Mouse (Mus musculus): ENCODE measurements around the gene Whamm. TPM values are rescaled to one million over a fixed set of nuclear protein-coding genes. Genes with fewer than 3 reads are reported as not detected.

Whamm gene
- polyA plus RNA-seq, 1 experiment from 2014 or later: 9.5 TPM

DNA sequence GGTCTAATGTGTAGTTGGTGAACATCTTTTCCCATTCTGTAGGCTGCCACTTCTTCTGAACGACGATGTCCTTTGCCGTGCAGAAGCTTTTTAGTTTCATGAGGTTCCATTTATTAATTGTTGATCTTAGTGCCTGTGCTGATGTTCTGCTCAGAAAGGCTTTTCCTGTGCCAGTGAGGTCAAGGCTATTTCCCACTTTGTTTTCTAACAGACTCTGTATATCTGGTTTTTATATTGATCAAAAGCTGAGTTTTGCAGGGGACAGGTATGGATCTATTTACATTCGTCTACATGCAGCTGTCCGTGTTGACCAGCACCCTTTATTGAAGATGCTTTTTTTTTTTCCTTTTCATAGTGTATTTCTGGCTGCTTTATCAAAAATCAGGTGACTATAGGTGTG lies 8.2 kb downstream of the Whamm start:
- no peaks in the 10 kb centered on the region for H3K9me3 ChIP-seq (ENCODE audit: control insufficient read depth, low read length)
- no peak overlapping the region for H3K27ac ChIP-seq (replicated peaks in 1 of 2; ENCODE audit: control insufficient read depth in 1 of 2, insufficient read depth in 1 of 2, low read depth in 2 of 2, low read length in 2 of 2)
- peaks cover 46% of the 10 kb centered on the region for H3K36me3 ChIP-seq (ENCODE audit: control insufficient read depth, insufficient read depth, low read length)
- no peak overlapping the region for H3K4me3 ChIP-seq (ENCODE audit: control insufficient read depth in 1 of 2, insufficient read depth in 1 of 2, low read depth in 1 of 2, low read length in 2 of 2)
- no peaks in the 10 kb centered on the region for H3K27me3 ChIP-seq (ENCODE audit: control insufficient read depth, insufficient read depth, low read length)
- no peak overlapping the region for H3K4me2 ChIP-seq (ENCODE audit: low read length)
- no peak for ATAC-seq (ENCODE audit: insufficient number of reproducible peaks, insufficient read depth, low FRiP score, low read depth)
- no peak overlapping the region for H3K9ac ChIP-seq (ENCODE audit: low read length)
- 96% methylated on average over 5 of the region's 5 CpGs for WGBS
- H3K4me1 ChIP-seq (ENCODE audit: control insufficient read depth in 2 of 2, insufficient read depth in 2 of 2, low read length in 2 of 2): peaks cover 0 to 2% of the 10 kb centered on the region in 2 experiments; a peak in 1 of 4 replicates

DNA sequence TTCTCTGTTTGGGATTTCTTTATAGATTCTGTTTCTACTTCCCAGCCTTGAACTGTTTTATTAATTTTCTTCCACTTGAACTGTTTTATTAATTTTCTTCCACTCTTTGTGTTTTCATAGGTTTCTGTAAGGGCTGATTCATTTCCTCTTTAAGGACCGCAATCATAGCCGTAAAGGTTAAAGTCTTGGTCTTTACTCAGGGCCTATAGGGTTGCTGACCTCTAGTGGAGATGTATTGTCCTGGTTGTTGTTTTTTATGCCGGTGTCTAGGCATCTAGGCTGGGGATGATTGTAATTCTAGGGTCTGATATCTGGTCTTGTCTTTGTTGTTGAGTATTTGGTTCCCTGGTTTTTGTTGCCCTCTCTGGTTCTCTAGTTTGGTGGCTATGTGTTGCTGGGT lies 12.4 kb downstream of the Whamm start:
- no peak overlapping the region for H3K4me2 ChIP-seq (ENCODE audit: low read length)
- no peaks in the 10 kb centered on the region for H3K9me3 ChIP-seq (ENCODE audit: control insufficient read depth, low read length)
- no peaks in the 10 kb centered on the region for H3K4me1 ChIP-seq (ENCODE audit: control insufficient read depth in 2 of 2, insufficient read depth in 2 of 2, low read length in 2 of 2)
- no peak overlapping the region for H3K4me3 ChIP-seq (ENCODE audit: control insufficient read depth in 1 of 2, insufficient read depth in 1 of 2, low read depth in 1 of 2, low read length in 2 of 2)
- no peak overlapping the region for H3K9ac ChIP-seq (ENCODE audit: low read length)
- no peak overlapping the region for H3K27ac ChIP-seq (replicated peaks in 1 of 2; ENCODE audit: control insufficient read depth in 1 of 2, insufficient read depth in 1 of 2, low read depth in 2 of 2, low read length in 2 of 2)
- 53% methylated on average over 3 of the region's 3 CpGs for WGBS
- peaks cover 61% of the 10 kb centered on the region for H3K36me3 ChIP-seq (ENCODE audit: control insufficient read depth, insufficient read depth, low read length)
- no peaks in the 10 kb centered on the region for H3K27me3 ChIP-seq (ENCODE audit: control insufficient read depth, insufficient read depth, low read length)
- no peak for ATAC-seq (ENCODE audit: insufficient number of reproducible peaks, insufficient read depth, low FRiP score, low read depth)

DNA sequence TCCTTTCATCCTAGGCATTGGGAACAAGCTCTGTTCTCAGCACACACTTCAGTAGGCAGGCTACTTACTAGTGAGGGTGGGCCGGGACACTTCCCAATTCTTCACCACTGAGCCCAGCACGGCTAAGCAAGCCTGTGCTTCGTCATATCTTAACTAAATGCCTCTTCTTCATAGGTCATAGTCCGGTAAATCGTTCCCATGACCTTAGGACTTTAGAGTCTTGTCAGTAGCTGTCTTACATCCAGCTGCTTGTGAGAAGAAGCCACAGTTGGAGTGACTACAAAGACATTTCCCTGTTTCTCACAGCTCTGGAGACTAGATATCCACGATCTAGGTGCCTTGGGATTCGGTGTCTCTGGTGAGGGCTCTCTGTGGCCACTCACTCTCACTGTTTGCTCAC lies 14.3 kb downstream of the Whamm start:
- 84% methylated on average over 7 of the region's 7 CpGs for WGBS
- H3K9ac ChIP-seq (ENCODE audit: low read length): no peak overlapping the region
- H3K27ac ChIP-seq (replicated peaks in 1 of 2; ENCODE audit: control insufficient read depth in 1 of 2, insufficient read depth in 1 of 2, low read depth in 2 of 2, low read length in 2 of 2): no peak overlapping the region
- H3K9me3 ChIP-seq (ENCODE audit: control insufficient read depth, low read length): no peaks in the 10 kb centered on the region
- no peaks in the 10 kb centered on the region for H3K27me3 ChIP-seq (ENCODE audit: control insufficient read depth, insufficient read depth, low read length)
- H3K36me3 ChIP-seq (ENCODE audit: control insufficient read depth, insufficient read depth, low read length): peaks cover 61% of the 10 kb centered on the region
- no peak overlapping the region for H3K4me3 ChIP-seq (ENCODE audit: control insufficient read depth in 1 of 2, insufficient read depth in 1 of 2, low read depth in 1 of 2, low read length in 2 of 2)
- ATAC-seq (ENCODE audit: insufficient number of reproducible peaks, insufficient read depth, low FRiP score, low read depth): no peak
- no peak overlapping the region for H3K4me2 ChIP-seq (ENCODE audit: low read length)
- H3K4me1 ChIP-seq (ENCODE audit: control insufficient read depth in 2 of 2, insufficient read depth in 2 of 2, low read length in 2 of 2): no peaks in the 10 kb centered on the region

DNA sequence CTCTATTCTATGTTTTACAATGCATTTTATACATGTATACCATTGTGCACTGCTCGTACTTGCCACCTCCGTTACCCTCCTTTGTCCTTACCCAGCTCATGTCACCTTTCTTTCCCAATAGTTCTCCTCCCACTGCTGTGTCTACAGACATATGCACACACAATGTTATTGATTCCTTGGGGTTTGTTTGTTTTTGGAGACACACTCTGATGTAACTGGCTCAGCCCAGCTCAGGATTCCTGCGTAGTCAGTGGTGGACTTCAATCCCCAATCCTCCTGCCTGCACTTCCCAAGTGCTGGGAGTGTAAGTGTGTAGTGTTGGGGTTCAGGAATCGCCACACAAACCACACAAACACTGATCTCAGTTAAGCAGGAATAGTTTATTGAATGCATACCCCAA lies 16.2 kb downstream of the Whamm start:
- H3K4me1 ChIP-seq (ENCODE audit: control insufficient read depth in 2 of 2, insufficient read depth in 2 of 2, low read length in 2 of 2): no peaks in the 10 kb centered on the region
- no peak overlapping the region for H3K4me2 ChIP-seq (ENCODE audit: low read length)
- H3K27me3 ChIP-seq (ENCODE audit: control insufficient read depth, insufficient read depth, low read length): no peaks in the 10 kb centered on the region
- H3K36me3 ChIP-seq (ENCODE audit: control insufficient read depth, insufficient read depth, low read length): peaks cover 77% of the 10 kb centered on the region
- no peak overlapping the region for H3K27ac ChIP-seq (replicated peaks in 1 of 2; ENCODE audit: control insufficient read depth in 1 of 2, insufficient read depth in 1 of 2, low read depth in 2 of 2, low read length in 2 of 2)
- ATAC-seq (ENCODE audit: insufficient number of reproducible peaks, insufficient read depth, low FRiP score, low read depth): no peak
- H3K9ac ChIP-seq (ENCODE audit: low read length): no peak overlapping the region
- H3K4me3 ChIP-seq (ENCODE audit: control insufficient read depth in 1 of 2, insufficient read depth in 1 of 2, low read depth in 1 of 2, low read length in 2 of 2): no peak overlapping the region
- no peaks in the 10 kb centered on the region for H3K9me3 ChIP-seq (ENCODE audit: control insufficient read depth, low read length)
- 84% methylated on average over 4 of the region's 4 CpGs for WGBS

DNA sequence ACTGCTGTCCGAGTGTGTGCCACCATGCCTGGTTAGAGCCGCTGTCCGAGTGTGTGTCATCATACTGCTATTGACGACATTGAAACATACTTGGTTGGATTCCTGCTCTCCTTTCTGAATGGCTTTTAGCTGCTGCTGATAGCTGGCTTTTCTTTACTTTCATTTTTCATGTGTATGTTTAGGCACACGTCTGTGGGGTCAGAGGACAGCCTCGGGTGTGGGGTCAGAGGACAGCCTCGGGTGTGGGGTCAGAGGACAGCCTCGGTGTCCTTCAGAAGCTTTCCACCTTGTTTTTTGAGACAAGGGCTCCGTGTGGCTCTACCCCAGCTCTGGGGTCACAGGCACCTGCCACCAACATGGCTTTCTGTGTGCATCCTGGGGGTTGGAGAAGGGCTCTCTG lies 21.6 kb downstream of the Whamm start:
- no peaks in the 10 kb centered on the region for H3K9me3 ChIP-seq (ENCODE audit: control insufficient read depth, low read length)
- ATAC-seq (ENCODE audit: insufficient number of reproducible peaks, insufficient read depth, low FRiP score, low read depth): no peak
- H3K27ac ChIP-seq (replicated peaks in 1 of 2; ENCODE audit: control insufficient read depth in 1 of 2, insufficient read depth in 1 of 2, low read depth in 2 of 2, low read length in 2 of 2): no peak overlapping the region
- H3K4me2 ChIP-seq (ENCODE audit: low read length): no peak overlapping the region
- peaks cover 96% of the 10 kb centered on the region for H3K36me3 ChIP-seq (ENCODE audit: control insufficient read depth, insufficient read depth, low read length)
- no peak overlapping the region for H3K9ac ChIP-seq (ENCODE audit: low read length)
- 80% methylated on average over 9 of the region's 9 CpGs for WGBS
- peaks cover 2 to 5% of the 10 kb centered on the region in 2 experiments; a peak in 3 of 4 replicates for H3K4me1 ChIP-seq (ENCODE audit: control insufficient read depth in 2 of 2, insufficient read depth in 2 of 2, low read length in 2 of 2)
- no peak overlapping the region for H3K4me3 ChIP-seq (ENCODE audit: control insufficient read depth in 1 of 2, insufficient read depth in 1 of 2, low read depth in 1 of 2, low read length in 2 of 2)
- no peaks in the 10 kb centered on the region for H3K27me3 ChIP-seq (ENCODE audit: control insufficient read depth, insufficient read depth, low read length)

DNA sequence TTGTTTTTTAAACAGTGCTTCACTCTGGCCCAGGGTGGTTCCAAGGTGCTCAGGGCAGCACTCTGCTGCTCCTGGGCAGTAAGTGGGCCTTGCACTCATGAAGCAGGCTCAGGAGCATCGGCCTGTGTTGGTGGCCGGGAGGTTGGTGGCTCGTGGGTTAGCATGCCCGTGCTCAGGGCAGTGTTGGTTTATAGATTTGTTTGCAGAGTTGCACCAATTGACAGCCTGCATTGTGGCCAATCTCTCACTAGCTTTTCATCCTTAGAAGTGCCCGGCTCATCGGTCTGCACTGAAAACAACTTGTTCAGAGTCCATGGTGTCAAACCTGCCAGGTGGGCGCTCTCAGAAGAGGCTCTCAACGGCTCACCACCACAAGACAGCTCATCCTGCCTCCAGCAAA lies 22.3 kb downstream of the Whamm start:
- ATAC-seq (ENCODE audit: insufficient number of reproducible peaks, insufficient read depth, low FRiP score, low read depth): no peak
- H3K36me3 ChIP-seq (ENCODE audit: control insufficient read depth, insufficient read depth, low read length): peaks cover 97% of the 10 kb centered on the region
- 94% methylated on average over 8 of the region's 8 CpGs for WGBS
- H3K4me2 ChIP-seq (ENCODE audit: low read length): no peak overlapping the region
- H3K4me3 ChIP-seq (ENCODE audit: control insufficient read depth in 1 of 2, insufficient read depth in 1 of 2, low read depth in 1 of 2, low read length in 2 of 2): no peak overlapping the region
- H3K4me1 ChIP-seq (ENCODE audit: control insufficient read depth in 2 of 2, insufficient read depth in 2 of 2, low read length in 2 of 2): peaks cover 2 to 5% of the 10 kb centered on the region in 2 experiments; a peak in 3 of 4 replicates
- no peaks in the 10 kb centered on the region for H3K9me3 ChIP-seq (ENCODE audit: control insufficient read depth, low read length)
- no peak overlapping the region for H3K27ac ChIP-seq (replicated peaks in 1 of 2; ENCODE audit: control insufficient read depth in 1 of 2, insufficient read depth in 1 of 2, low read depth in 2 of 2, low read length in 2 of 2)
- H3K9ac ChIP-seq (ENCODE audit: low read length): no peak overlapping the region
- H3K27me3 ChIP-seq (ENCODE audit: control insufficient read depth, insufficient read depth, low read length): no peaks in the 10 kb centered on the region

DNA sequence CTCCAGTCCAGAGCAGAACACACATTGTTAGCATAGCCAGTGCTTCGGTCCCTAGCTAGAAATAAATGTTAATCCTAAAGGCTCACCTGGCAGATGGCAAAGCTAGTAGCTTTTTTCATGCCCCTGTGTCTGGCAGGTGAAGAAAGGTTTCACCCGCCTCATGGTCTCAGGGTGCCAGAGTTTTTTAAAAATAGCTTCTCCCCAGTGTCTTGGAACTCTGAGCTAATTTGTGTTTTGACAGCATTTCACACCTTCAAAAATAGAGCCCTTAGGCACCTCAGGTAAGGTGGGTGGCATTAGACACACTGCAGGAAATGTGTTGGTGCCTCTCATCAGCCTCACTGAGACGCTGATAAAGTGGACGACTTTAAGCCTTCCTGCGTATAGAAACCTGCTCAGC lies 24.0 kb downstream of the Whamm start:
- no peak for ATAC-seq (ENCODE audit: insufficient number of reproducible peaks, insufficient read depth, low FRiP score, low read depth)
- 39% methylated on average over 5 of the region's 5 CpGs for WGBS
- no peak overlapping the region for H3K4me3 ChIP-seq (ENCODE audit: control insufficient read depth in 1 of 2, insufficient read depth in 1 of 2, low read depth in 1 of 2, low read length in 2 of 2)
- H3K9me3 ChIP-seq (ENCODE audit: control insufficient read depth, low read length): no peaks in the 10 kb centered on the region
- H3K4me2 ChIP-seq (ENCODE audit: low read length): no peak overlapping the region
- H3K27me3 ChIP-seq (ENCODE audit: control insufficient read depth, insufficient read depth, low read length): no peaks in the 10 kb centered on the region
- H3K9ac ChIP-seq (ENCODE audit: low read length): no peak overlapping the region
- peaks cover 6 to 10% of the 10 kb centered on the region in 2 experiments for H3K4me1 ChIP-seq (ENCODE audit: control insufficient read depth in 2 of 2, insufficient read depth in 2 of 2, low read length in 2 of 2)
- H3K27ac ChIP-seq (replicated peaks in 1 of 2; ENCODE audit: control insufficient read depth in 1 of 2, insufficient read depth in 1 of 2, low read depth in 2 of 2, low read length in 2 of 2): no peak overlapping the region
- H3K36me3 ChIP-seq (ENCODE audit: control insufficient read depth, insufficient read depth, low read length): peaks cover 93% of the 10 kb centered on the region

DNA sequence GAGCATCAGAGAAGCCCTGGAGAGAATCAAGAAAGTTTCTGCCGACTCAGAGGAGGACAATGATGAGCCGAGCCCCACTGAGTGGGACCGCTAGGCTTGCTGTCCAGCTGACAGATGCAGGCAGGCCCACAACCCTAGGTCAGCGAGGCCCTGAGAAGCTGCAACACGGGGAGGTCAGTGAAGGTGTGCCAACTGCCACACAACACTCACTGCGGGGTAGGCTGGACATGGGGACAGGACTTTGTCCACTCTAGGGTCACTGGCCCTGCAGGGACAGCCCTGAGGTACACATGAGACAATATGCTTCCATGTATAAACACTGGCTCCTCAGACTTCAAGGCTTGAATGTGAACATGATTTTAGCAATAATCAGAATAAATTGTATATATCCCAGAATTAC lies 25.0 kb downstream of the Whamm start:
- peaks cover 82% of the 10 kb centered on the region for H3K36me3 ChIP-seq (ENCODE audit: control insufficient read depth, insufficient read depth, low read length)
- H3K27ac ChIP-seq (replicated peaks in 1 of 2; ENCODE audit: control insufficient read depth in 1 of 2, insufficient read depth in 1 of 2, low read depth in 2 of 2, low read length in 2 of 2): no peak overlapping the region
- no peaks in the 10 kb centered on the region for H3K27me3 ChIP-seq (ENCODE audit: control insufficient read depth, insufficient read depth, low read length)
- WGBS: 87% methylated on average over 6 of the region's 6 CpGs
- peaks cover 8 to 13% of the 10 kb centered on the region in 2 experiments for H3K4me1 ChIP-seq (ENCODE audit: control insufficient read depth in 2 of 2, insufficient read depth in 2 of 2, low read length in 2 of 2)
- H3K4me2 ChIP-seq (ENCODE audit: low read length): no peak overlapping the region
- no peak for ATAC-seq (ENCODE audit: insufficient number of reproducible peaks, insufficient read depth, low FRiP score, low read depth)
- H3K9me3 ChIP-seq (ENCODE audit: control insufficient read depth, low read length): no peaks in the 10 kb centered on the region
- H3K9ac ChIP-seq (ENCODE audit: low read length): no peak overlapping the region
- H3K4me3 ChIP-seq (ENCODE audit: control insufficient read depth in 1 of 2, insufficient read depth in 1 of 2, low read depth in 1 of 2, low read length in 2 of 2): no peak overlapping the region
